Mouse (Mus musculus) NIH3T3 (cell line): ENCODE measurements at regions not wholly inside any gene's neighbourhood (a gene's known extent, or its start where the extent isn't known, plus 50 kb on each side); places are given as distances from the start of the nearest gene placed in this dataset.

ENCODE experiments used
- DNase-seq: peaks from one replicate; pipeline ENCODE4 v3.0.0-alpha.2; 2012; ENCODE audit warnings: low read depth

- no peak for DNase-seq
Observed at GRCm38 (mm10) chr17:70942478-70942877, 60.0 kb upstream of the Myom1 start.

- DNase-seq: no peak
Observed at GRCm38 (mm10) chr17:70934258-70934657, 68.2 kb upstream of the Myom1 start.

GRCm38 (mm10) chr17:70933122-70934050 lies 69.0 kb upstream of the Myom1 start:
- peak; percentile 12 for DNase-seq

- no peak for DNase-seq
Observed at GRCm38 (mm10) chr17:70932565-70932964, 69.9 kb upstream of the Myom1 start.

GRCm38 (mm10) chr17:70930600-70930999 lies 71.8 kb upstream of the Myom1 start:
- no peak for DNase-seq

- DNase-seq: peak; percentile 14
Observed at GRCm38 (mm10) chr17:70929582-70929981, 72.9 kb upstream of the Myom1 start.

- DNase-seq: peak; percentile 16
Observed at GRCm38 (mm10) chr17:70924565-70925220, 71.3 kb upstream of the Tgif1 start.

- no peak for DNase-seq
Observed at GRCm38 (mm10) chr17:70921681-70922080, 68.3 kb upstream of the Tgif1 start.

- peak; percentile 35 for DNase-seq
Observed at GRCm38 (mm10) chr17:70920181-70920580, 66.8 kb upstream of the Tgif1 start.

GRCm38 (mm10) chr17:70917183-70917935 lies 64.0 kb upstream of the Tgif1 start:
- no peak for DNase-seq

GRCm38 (mm10) chr17:70916089-70916750 lies 62.9 kb upstream of the Tgif1 start:
- no peak for DNase-seq

GRCm38 (mm10) chr17:70915445-70915844 lies 62.1 kb upstream of the Tgif1 start:
- DNase-seq: no peak

GRCm38 (mm10) chr17:70910238-70910637 lies 56.9 kb upstream of the Tgif1 start:
- DNase-seq: no peak

GRCm38 (mm10) chr17:70909573-70909972 lies 56.2 kb upstream of the Tgif1 start:
- DNase-seq: no peak

- DNase-seq: peak; percentile 28
Observed at GRCm38 (mm10) chr17:70908328-70908727, 55.0 kb upstream of the Tgif1 start.
